Mouse (Mus musculus) stomach, postnatal 0 days (tissue): Measurements from ENCODE around the gene Ankrd24.

Experiments
- CTCF ChIP-seq: IDR thresholded peaks from 2 replicates; pipeline ENCODE4 v1.5.1; 2016; ENCODE audit warnings: antibody characterized with exemption, low read depth, mild to moderate bottlenecking, moderate library complexity
- EP300 ChIP-seq: optimal IDR thresholded peaks from 2 replicates; pipeline ENCODE3; 2016; ENCODE audit warnings: antibody characterized with exemption

DNA sequence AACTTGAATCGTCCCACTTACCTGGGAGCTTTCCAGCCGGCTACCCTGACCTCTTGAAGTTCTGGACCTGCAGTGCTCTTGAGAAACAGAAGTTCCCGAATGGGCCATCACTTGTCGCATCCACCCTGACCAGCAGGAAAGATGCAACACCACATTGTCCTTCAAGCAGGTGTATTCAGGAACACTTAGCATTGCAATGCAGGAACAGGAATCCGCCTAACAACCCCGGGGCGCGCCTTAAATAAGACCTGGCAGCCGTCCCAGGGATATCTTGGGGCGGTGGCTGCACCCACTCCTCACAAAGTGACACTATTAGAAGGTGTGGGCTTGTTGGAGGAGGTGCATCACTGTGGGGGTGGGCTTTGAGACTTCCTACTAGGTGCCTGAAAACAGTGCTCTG, 26.8 kb downstream of the Ankrd24 start:
- TF ChIP-seq CTCF (no peak), EP300 (no peak)
